Mouse (Mus musculus): ENCODE data around the gene Camk2d.

- TF ChIP-seq MAFK (IDR thresholded peaks at IDR 0.05; ENCODE audit: insufficient read depth, low read depth, low read length): no peak
- TF ChIP-seq ZNF384 (IDR thresholded peaks at IDR 0.05; ENCODE audit: low read depth, low read length): no peak
- TF ChIP-seq CHD2 (IDR thresholded peaks at IDR 0.05; ENCODE audit: low read depth, low read length): no peak
- no peak for TF ChIP-seq ZC3H11A (IDR thresholded peaks at IDR 0.05; ENCODE audit: borderline replicate concordance, low read depth, low read length)
Measured at GRCm38 (mm10) chr3:126670413-126670812, 74.3 kb downstream of the Camk2d start.
